Mouse (Mus musculus) bone marrow macrophage, adult 2 months (primary cell): ENCODE results near the gene Fxyd5. TPM values are rescaled to one million over a fixed set of nuclear protein-coding genes. Genes with fewer than 3 reads are reported as not detected.

Experiments used
- H3K27ac ChIP-seq: 2 replicates; pipeline ENCODE4 v1.5.1; 2012; ENCODE audit warnings: low read depth, low read length; ENCODE audit not compliant: insufficient read depth
- H3K4me1 ChIP-seq: 2 replicates; pipeline ENCODE4 v1.6.1; 2012; ENCODE audit warnings: low read length; ENCODE audit not compliant: control insufficient read depth, insufficient read depth
- H3K4me3 ChIP-seq: 2 replicates; pipeline ENCODE4 v1.5.1; 2012; ENCODE audit warnings: mild to moderate bottlenecking, low read length, moderate library complexity; ENCODE audit not compliant: insufficient read depth
- CTCF ChIP-seq: IDR thresholded peaks from 2 replicates; pipeline ENCODE4 v1.5.1; 2012; ENCODE audit warnings: low read depth, mild to moderate bottlenecking, low read length, moderate library complexity
- POLR2A ChIP-seq: IDR thresholded peaks from 2 replicates; pipeline ENCODE4 v1.6.1; 2012; ENCODE audit warnings: mild to moderate bottlenecking, low read depth, low read length, borderline replicate concordance
- polyA plus RNA-seq: library from polyadenylated mRNA; stranded (reverse); fragments of >200 nt; gene quantifications from 2 replicates; pipeline ENCODE4 v1.2.4, GENCODE M21; 2012; ENCODE audit not compliant: missing spikeins, insufficient read depth, insufficient read length

Gene Fxyd5
- polyA plus RNA-seq, 1 experiment = 2,039 TPM

- peaks cover 2% of the 10 kb centered on the region; the same call in 1 of the 2 replicates for H3K4me1 ChIP-seq
- H3K27ac ChIP-seq = no peak overlapping the region
- no peak overlapping the region for H3K4me3 ChIP-seq
- TF ChIP-seq POLR2A (no peak), CTCF (no peak)
Observed at GRCm38 (mm10) chr7:31080611-31081010, 38.3 kb upstream of the Fxyd5 start.

GRCm38 (mm10) chr7:31079670-31080069, 37.4 kb upstream of the Fxyd5 start:
- TF ChIP-seq CTCF (no peak), POLR2A (no peak)
- no peaks in the 10 kb centered on the region for H3K4me1 ChIP-seq
- H3K27ac ChIP-seq = no peak overlapping the region
- no peak overlapping the region for H3K4me3 ChIP-seq

GRCm38 (mm10) chr7:31077885-31078445, 35.7 kb upstream of the Fxyd5 start:
- Histone ChIP-seq H3K27ac (no peak overlapping the region), H3K4me3 (no peak overlapping the region), H3K4me1 (no peaks in the 10 kb centered on the region)
- TF ChIP-seq CTCF (peak; percentile 68), POLR2A (no peak)

- no peak overlapping the region for H3K4me3 ChIP-seq
- no peaks in the 10 kb centered on the region for H3K4me1 ChIP-seq
- TF ChIP-seq CTCF (no peak), POLR2A (no peak)
- no peak overlapping the region for H3K27ac ChIP-seq
Observed at GRCm38 (mm10) chr7:31077470-31077869, 35.2 kb upstream of the Fxyd5 start.

- TF ChIP-seq POLR2A (no peak), CTCF (no peak)
- Histone ChIP-seq H3K27ac (no peak within 1 kb of the TSS), H3K4me1 (no peaks in the 10 kb centered on the region), H3K4me3 (no peak within 1 kb of the TSS)
Observed at GRCm38 (mm10) chr7:31076492-31076891, 34.2 kb upstream of the Fxyd5 start, which contains the start of gene Fxyd3. Gene Fxyd3 (minus strand): TSS chr7:31076704.

- no peak for TF ChIP-seq CTCF
- no peak for TF ChIP-seq POLR2A
- Histone ChIP-seq H3K4me1 (no peaks in the 10 kb centered on the region), H3K27ac (no peak overlapping the region), H3K4me3 (no peak overlapping the region)
Observed at GRCm38 (mm10) chr7:31074713-31075069, 32.4 kb upstream of the Fxyd5 start.

- Histone ChIP-seq H3K4me3 (no peak overlapping the region), H3K4me1 (no peaks in the 10 kb centered on the region), H3K27ac (no peak overlapping the region)
- TF ChIP-seq CTCF (no peak), POLR2A (no peak)
Observed at GRCm38 (mm10) chr7:31074061-31074712, 31.9 kb upstream of the Fxyd5 start.

GRCm38 (mm10) chr7:31073546-31073945, 31.3 kb upstream of the Fxyd5 start:
- TF ChIP-seq POLR2A = no peak
- no peak for TF ChIP-seq CTCF
- no peak overlapping the region for H3K27ac ChIP-seq
- no peak overlapping the region for H3K4me3 ChIP-seq
- no peaks in the 10 kb centered on the region for H3K4me1 ChIP-seq

GRCm38 (mm10) chr7:31072326-31072725, 30.0 kb upstream of the Fxyd5 start:
- H3K4me3 ChIP-seq = no peak overlapping the region
- no peak for TF ChIP-seq CTCF
- TF ChIP-seq POLR2A = no peak
- H3K27ac ChIP-seq = no peak overlapping the region
- no peaks in the 10 kb centered on the region for H3K4me1 ChIP-seq

GRCm38 (mm10) chr7:31070324-31070723, 28.0 kb upstream of the Fxyd5 start:
- TF ChIP-seq CTCF (no peak), POLR2A (no peak)
- H3K4me3 ChIP-seq = no peak overlapping the region
- no peak overlapping the region for H3K27ac ChIP-seq
- H3K4me1 ChIP-seq = no peaks in the 10 kb centered on the region
